Comparison of ENCODE assay signal across 17 mouse cellular contexts in the genomic region with DNA sequence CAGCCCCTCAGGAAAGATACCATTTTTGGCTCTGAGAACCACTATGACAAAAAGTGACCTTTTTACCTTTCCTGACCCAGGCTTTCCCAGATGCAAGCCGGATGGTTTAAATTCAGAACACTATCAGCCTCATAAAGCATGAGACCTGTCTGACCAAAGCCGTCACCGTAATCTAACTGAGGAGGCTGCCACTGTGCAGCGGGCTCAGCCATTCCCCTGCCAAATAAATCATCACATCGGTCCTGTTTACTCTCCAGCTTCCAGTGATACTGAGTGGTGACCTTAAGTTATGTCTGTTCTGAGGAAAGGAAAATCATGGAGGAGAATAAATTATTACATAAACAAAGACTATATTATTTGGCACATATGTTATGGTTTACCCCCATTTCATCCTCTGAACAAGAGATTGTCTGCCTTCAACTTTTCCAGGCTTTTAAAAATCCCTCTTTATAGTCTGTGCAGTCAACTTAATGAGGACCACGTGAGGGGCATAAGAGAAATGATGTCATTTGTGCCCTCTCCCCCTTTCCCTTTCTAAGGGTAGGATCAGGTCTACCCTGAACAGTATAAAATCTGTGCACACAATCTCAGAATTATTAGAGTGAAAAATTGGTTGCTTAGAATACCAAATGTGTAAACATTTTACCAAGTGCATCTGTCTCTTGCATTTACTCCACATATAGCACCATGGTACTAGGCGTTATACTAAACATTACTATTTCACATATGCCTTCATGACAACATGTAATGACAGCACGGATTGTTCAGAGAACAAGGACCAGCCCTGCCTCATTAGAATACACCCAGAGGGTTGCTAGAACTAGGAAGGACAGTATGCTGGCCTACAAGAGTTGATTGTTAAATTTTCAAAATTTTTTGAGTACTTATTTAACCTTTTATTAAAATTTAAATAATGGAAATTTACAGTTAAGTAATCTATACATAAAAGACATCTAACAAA.
A peak's percentile ranks its signal among the peaks of the same experiment; 100 is the strongest.
DNase-seq lines count a peak whose midpoint lies in the region; ATAC-seq and TF ChIP-seq lines count a peak whose summit lies in the region.
"Had no signal": no experiment of that assay in that cellular context is flagged by ENCODE, and none has a peak within 500 bp of the region (broad histone marks: within the 10 kb centered on the region; RNA-seq: fewer than 3 reads in every experiment).

No protein-coding gene starts in this region.

- peak overlapping the region; percentile 8; the same call in 1 of the 2 replicates for H3K4me2 ChIP-seq in heart, embryonic 11.5 days
- H3K4me2 ChIP-seq in kidney, postnatal 0 days (ENCODE audit: low read length): no peak overlapping the region
- H3K4me2 ChIP-seq in embryonic facial prominence, embryonic 12.5 days (replicated peaks): 0 out of 2 replicates have a peak overlapping the region, but pooled peaks have one; percentile 5
- H3K4me2 ChIP-seq: liver, embryonic 15.5 days had no signal

- H3K27ac ChIP-seq in heart, embryonic 11.5 days (ENCODE audit: low read depth, low read length): no peak overlapping the region
- no peak overlapping the region for H3K27ac ChIP-seq in heart, adult 2 months
- no peak overlapping the region for H3K27ac ChIP-seq in kidney, postnatal 0 days
- H3K27ac ChIP-seq in embryonic facial prominence, embryonic 12.5 days: 0 out of 2 replicates have a peak overlapping the region, but pooled peaks have one; percentile 54
- no peak overlapping the region for H3K27ac ChIP-seq in left cerebral cortex, adult 2 months
- H3K27ac ChIP-seq: liver, embryonic 15.5 days had no signal

- no peaks in the 10 kb centered on the region for H3K9me3 ChIP-seq in heart, embryonic 11.5 days (replicated peaks; ENCODE audit: control insufficient read depth, low read length)
- no peaks in the 10 kb centered on the region for H3K9me3 ChIP-seq in kidney, postnatal 0 days (replicated peaks; ENCODE audit: low read length)
- no peaks in the 10 kb centered on the region for H3K9me3 ChIP-seq in embryonic facial prominence, embryonic 12.5 days
- H3K9me3 ChIP-seq: liver, embryonic 15.5 days had no signal

- TF ChIP-seq CTCF in heart, adult 2 months (IDR thresholded peaks at IDR 0.05): no peak
- no peak for TF ChIP-seq CTCF in kidney, postnatal 0 days (IDR thresholded peaks at IDR 0.05; ENCODE audit: low read depth)
- TF ChIP-seq CTCF in left cerebral cortex, adult 2 months (IDR thresholded peaks at IDR 0.05): no peak

- H3K79me2 ChIP-seq in heart, adult 2 months (replicated peaks; ENCODE audit: control insufficient read depth, insufficient read depth, low read length): no peaks in the 10 kb centered on the region

- H3K36me3 ChIP-seq in heart, embryonic 11.5 days (ENCODE audit: control insufficient read depth, insufficient read depth, low read length): no peaks in the 10 kb centered on the region
- no peaks in the 10 kb centered on the region for H3K36me3 ChIP-seq in heart, adult 2 months (ENCODE audit: control insufficient read depth, insufficient read depth, low read length)
- H3K36me3 ChIP-seq in kidney, postnatal 0 days (ENCODE audit: insufficient read depth, low read length): no peaks in the 10 kb centered on the region
- no peaks in the 10 kb centered on the region for H3K36me3 ChIP-seq in embryonic facial prominence, embryonic 12.5 days
- H3K36me3 ChIP-seq: liver, embryonic 15.5 days had no signal

- TF ChIP-seq POLR2A in heart, adult 2 months (IDR thresholded peaks at IDR 0.05; ENCODE audit: insufficient read depth, low read depth, low read length): no peak

- DNase-seq in heart, adult 2 months: no peak
- peak; percentile 14 for DNase-seq in kidney, postnatal 0 days (ENCODE audit: low spot score)
- no peak for DNase-seq in kidney, adult 11 months
- DNase-seq in mesoderm, embryonic 11.5 days (ENCODE audit: low read depth, low spot score): peak; percentile 73
- no peak for DNase-seq in left cerebral cortex, adult 2 months (ENCODE audit: extremely low spot score in 1 of 2, low spot score in 2 of 2)
- DNase-seq in thymus, postnatal 14 days: no peak
- DNase-seq: adrenal gland, adult 2 months; cerebellum, adult 9-10 months; heart, adult 11 months; kidney, postnatal 14 days; layer of hippocampus, adult 9-11 months; right cerebral cortex, postnatal 14 days; thymus, adult 18-20 months had no signal

- intact Hi-C loops in heart, adult 2 months (cut with DNase I): no loop called here
- intact Hi-C loops in left cerebral cortex, adult 2 months (cut with DNase I): no loop called here

- WGBS in heart, embryonic 11.5 days (ENCODE audit: insufficient replicate concordance): 32% methylated on average over 8 of the region's 8 CpGs
- WGBS in heart, adult 2 months: 41% methylated on average over 8 of the region's 8 CpGs
- WGBS in kidney, postnatal 0 days: 27% methylated on average over 8 of the region's 8 CpGs
- WGBS in embryonic facial prominence, embryonic 12.5 days: 26% methylated on average over 8 of the region's 8 CpGs

- no peak overlapping the region for H3K4me3 ChIP-seq in heart, embryonic 11.5 days (ENCODE audit: low read depth, low read length)
- H3K4me3 ChIP-seq in heart, adult 2 months: no peak overlapping the region
- no peak overlapping the region for H3K4me3 ChIP-seq in kidney, postnatal 0 days (replicated peaks; ENCODE audit: low read depth, low read length)
- no peak overlapping the region for H3K4me3 ChIP-seq in embryonic facial prominence, embryonic 12.5 days
- H3K4me3 ChIP-seq in left cerebral cortex, adult 2 months: no peak overlapping the region
- H3K4me3 ChIP-seq: liver, embryonic 15.5 days had no signal

- ATAC-seq in heart, embryonic 11.5 days (replicated peaks; ENCODE audit: insufficient number of reproducible peaks, low FRiP score, low TSS enrichment): no peak; the same call in 1 of the 2 replicates
- no peak for ATAC-seq in kidney, postnatal 0 days (replicated peaks; ENCODE audit: low FRiP score, low read depth)
- 0 out of 2 replicates have a peak, but pooled peaks have one; percentile 35 for ATAC-seq in embryonic facial prominence, embryonic 12.5 days (ENCODE audit: insufficient number of reproducible peaks, insufficient read depth, low FRiP score, low TSS enrichment)
- ATAC-seq: hindbrain, embryonic 16.5 days had no signal

- H3K4me1 ChIP-seq in heart, embryonic 11.5 days (ENCODE audit: control insufficient read depth, insufficient read depth, low read length): 0 out of 2 replicates have a peak, but pooled peaks cover 7% of the 10 kb centered on the region
- H3K4me1 ChIP-seq in heart, adult 2 months (ENCODE audit: control insufficient read depth, insufficient read depth, low read length): no peaks in the 10 kb centered on the region
- H3K4me1 ChIP-seq in kidney, postnatal 0 days (replicated peaks; ENCODE audit: insufficient read depth, low read length): no peaks in the 10 kb centered on the region
- H3K4me1 ChIP-seq in embryonic facial prominence, embryonic 12.5 days: peaks cover 3% of the 10 kb centered on the region
- H3K4me1 ChIP-seq: liver, embryonic 15.5 days had no signal

- H3K27me3 ChIP-seq in heart, embryonic 11.5 days (ENCODE audit: control insufficient read depth, insufficient read depth, low read length): no peaks in the 10 kb centered on the region
- no peaks in the 10 kb centered on the region for H3K27me3 ChIP-seq in heart, adult 2 months (ENCODE audit: control insufficient read depth, insufficient read depth, low read length)
- no peaks in the 10 kb centered on the region for H3K27me3 ChIP-seq in kidney, postnatal 0 days (ENCODE audit: insufficient read depth, low read length)
- H3K27me3 ChIP-seq in embryonic facial prominence, embryonic 12.5 days: no peaks in the 10 kb centered on the region
- H3K27me3 ChIP-seq: liver, embryonic 15.5 days had no signal

- no peak overlapping the region for H3K9ac ChIP-seq in heart, embryonic 11.5 days (ENCODE audit: low read depth, low read length)
- no peak overlapping the region for H3K9ac ChIP-seq in heart, adult 2 months (ENCODE audit: low read depth, low read length)
- no peak overlapping the region for H3K9ac ChIP-seq in kidney, postnatal 0 days (ENCODE audit: low read depth, low read length)
- no peak overlapping the region for H3K9ac ChIP-seq in embryonic facial prominence, embryonic 12.5 days
- H3K9ac ChIP-seq: liver, embryonic 15.5 days had no signal

- no peak for TF ChIP-seq EP300 in heart, adult 2 months (IDR thresholded peaks at IDR 0.05; ENCODE audit: insufficient read depth, low read depth, low read length)

Comparison
In these comparisons a context has a peak if more than half of its experiments do, and no peak if none do; other contexts are left out.
1. DNase-seq: peak in kidney, postnatal 0 days (single experiment) and mesoderm, embryonic 11.5 days (single experiment); none in heart, adult 2 months (0 of 2), kidney, adult 11 months (single experiment), left cerebral cortex, adult 2 months (0 of 2) and thymus, postnatal 14 days (single experiment).